Mouse (Mus musculus): ENCODE measurements around the gene Klhl18. TPM values are rescaled to one million over a fixed set of nuclear protein-coding genes. Genes with fewer than 3 reads are reported as not detected.

Gene Klhl18
- 7.1 TPM in 2 replicates for polyA plus RNA-seq (2014; fragmentation: Nextera tagmentation; extraction: Ambion mirVana)

- Histone ChIP-seq H3K9me3 (ENCODE audit: control insufficient read depth, low read length) (no peaks in the 10 kb centered on the region), H3K4me1 (replicated peaks; ENCODE audit: control insufficient read depth, insufficient read depth, low read length) (peaks cover 11% of the 10 kb centered on the region), H3K4me2 (peak within 1 kb of the TSS; percentile 90), H3K9ac (ENCODE audit: low read depth, low read length) (peak within 1 kb of the TSS; percentile 88), H3K36me3 (ENCODE audit: control insufficient read depth, insufficient read depth, low read length) (no peaks in the 10 kb centered on the region; the same call in 1 of the 2 replicates), H3K27ac (ENCODE audit: low read depth, low read length) (peak within 1 kb of the TSS; percentile 80), H3K4me3 (ENCODE audit: low read depth, low read length) (peak within 1 kb of the TSS; percentile 81), H3K27me3 (replicated peaks; ENCODE audit: control insufficient read depth, insufficient read depth, low read length) (peaks cover 7% of the 10 kb centered on the region; the same call in 1 of the 2 replicates)
- ATAC-seq (replicated peaks; ENCODE audit: low FRiP score) = peak; percentile 96
- WGBS = under 1% methylated on average over 53 of the region's 53 CpGs
- DNase-seq (ENCODE audit: low spot score) = peak; percentile 98
Measured at GRCm38 (mm10) chr9:110476124-110477091, at the start of gene Klhl18, which contains the start of gene Kif9. TSS of gene Klhl18 (minus strand) at chr9:110476694. TSS of gene Kif9 (plus strand) at chr9:110476958.

- WGBS = 42% methylated on average over 2 of the region's 2 CpGs
Measured at GRCm38 (mm10) chr9:110525737-110526136, 49.2 kb upstream of the Klhl18 start.

GRCm38 (mm10) chr9:110490913-110491312 is 14.4 kb upstream of the Klhl18 start:
- Histone ChIP-seq H3K27ac (ENCODE audit: low read depth, low read length) (no peak overlapping the region), H3K9ac (ENCODE audit: low read depth, low read length) (no peak overlapping the region), H3K9me3 (ENCODE audit: control insufficient read depth, low read length) (no peaks in the 10 kb centered on the region), H3K27me3 (replicated peaks; ENCODE audit: control insufficient read depth, insufficient read depth, low read length) (no peaks in the 10 kb centered on the region), H3K36me3 (ENCODE audit: control insufficient read depth, insufficient read depth, low read length) (no peaks in the 10 kb centered on the region), H3K4me2 (no peak overlapping the region), H3K4me3 (ENCODE audit: low read depth, low read length) (no peak overlapping the region), H3K4me1 (replicated peaks; ENCODE audit: control insufficient read depth, insufficient read depth, low read length) (no peaks in the 10 kb centered on the region)
- WGBS = 52% methylated on average over 5 of the region's 5 CpGs
- ATAC-seq (replicated peaks; ENCODE audit: low FRiP score) (no peak), DNase-seq (ENCODE audit: low spot score) (no peak)

More at GRCm38 (mm10) chr9:110525737-110526136, 49.2 kb upstream of the Klhl18 start:
- Histone ChIP-seq H3K27ac (ENCODE audit: low read depth, low read length) (no peak overlapping the region), H3K4me1 (replicated peaks; ENCODE audit: control insufficient read depth, insufficient read depth, low read length) (peaks cover 4% of the 10 kb centered on the region; the same call in 1 of the 2 replicates), H3K36me3 (ENCODE audit: control insufficient read depth, insufficient read depth, low read length) (no peaks in the 10 kb centered on the region), H3K27me3 (replicated peaks; ENCODE audit: control insufficient read depth, insufficient read depth, low read length) (no peaks in the 10 kb centered on the region), H3K9ac (ENCODE audit: low read depth, low read length) (no peak overlapping the region), H3K9me3 (ENCODE audit: control insufficient read depth, low read length) (no peaks in the 10 kb centered on the region), H3K4me2 (no peak overlapping the region), H3K4me3 (ENCODE audit: low read depth, low read length) (no peak overlapping the region)
- ATAC-seq (replicated peaks; ENCODE audit: low FRiP score) = no peak
- no peak for DNase-seq (ENCODE audit: low spot score)

DNA sequence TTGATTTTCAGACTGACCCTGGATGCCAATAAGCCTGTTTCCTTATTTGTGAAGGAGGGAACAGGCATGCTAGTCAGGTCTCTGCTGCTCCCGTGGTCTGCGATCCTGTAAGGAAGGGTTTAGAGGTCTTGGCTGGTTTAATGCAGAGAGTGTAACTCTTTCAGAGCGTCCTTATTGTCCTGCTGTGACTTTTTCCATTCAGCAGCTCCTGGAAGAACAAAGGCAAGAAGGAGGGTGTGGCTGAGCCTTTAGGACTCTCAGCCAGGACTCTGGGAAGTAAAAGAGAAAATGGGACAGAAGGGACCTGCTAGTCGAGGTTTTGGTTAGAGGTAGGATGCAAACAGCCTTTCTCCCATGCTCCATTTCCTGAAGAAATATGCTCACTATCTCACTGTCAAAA is 12.3 kb upstream of the Klhl18 start:
- H3K27ac ChIP-seq (ENCODE audit: low read depth, low read length) = no peak overlapping the region
- ATAC-seq (replicated peaks; ENCODE audit: low FRiP score) = no peak
- 61% methylated on average over 4 of the region's 4 CpGs for WGBS

GRCm38 (mm10) chr9:110478639-110479038 is 2.1 kb upstream of the Klhl18 start:
- no peaks in the 10 kb centered on the region for H3K36me3 ChIP-seq (ENCODE audit: control insufficient read depth, insufficient read depth, low read length)
- 68% methylated on average over 4 of the region's 4 CpGs for WGBS
- H3K4me2 ChIP-seq = no peak overlapping the region
- H3K27ac ChIP-seq (ENCODE audit: low read depth, low read length) = no peak overlapping the region
- H3K9ac ChIP-seq (ENCODE audit: low read depth, low read length) = no peak overlapping the region
- no peaks in the 10 kb centered on the region for H3K9me3 ChIP-seq (ENCODE audit: control insufficient read depth, low read length)
- H3K4me3 ChIP-seq (ENCODE audit: low read depth, low read length) = no peak overlapping the region
- H3K27me3 ChIP-seq (replicated peaks; ENCODE audit: control insufficient read depth, insufficient read depth, low read length) = peaks cover 7% of the 10 kb centered on the region; the same call in 1 of the 2 replicates
- DNase-seq (ENCODE audit: low spot score) = no peak
- ATAC-seq (replicated peaks; ENCODE audit: low FRiP score) = no peak
- H3K4me1 ChIP-seq (replicated peaks; ENCODE audit: control insufficient read depth, insufficient read depth, low read length) = peaks cover 11% of the 10 kb centered on the region

More for the DNA sequence above, 12.3 kb upstream of the Klhl18 start:
- Histone ChIP-seq H3K4me2 (no peak overlapping the region), H3K36me3 (ENCODE audit: control insufficient read depth, insufficient read depth, low read length) (no peaks in the 10 kb centered on the region), H3K4me1 (replicated peaks; ENCODE audit: control insufficient read depth, insufficient read depth, low read length) (no peaks in the 10 kb centered on the region), H3K9ac (ENCODE audit: low read depth, low read length) (no peak overlapping the region), H3K4me3 (ENCODE audit: low read depth, low read length) (no peak overlapping the region), H3K27me3 (replicated peaks; ENCODE audit: control insufficient read depth, insufficient read depth, low read length) (no peaks in the 10 kb centered on the region), H3K9me3 (ENCODE audit: control insufficient read depth, low read length) (no peaks in the 10 kb centered on the region)
- DNase-seq (ENCODE audit: low spot score) = no peak

DNA sequence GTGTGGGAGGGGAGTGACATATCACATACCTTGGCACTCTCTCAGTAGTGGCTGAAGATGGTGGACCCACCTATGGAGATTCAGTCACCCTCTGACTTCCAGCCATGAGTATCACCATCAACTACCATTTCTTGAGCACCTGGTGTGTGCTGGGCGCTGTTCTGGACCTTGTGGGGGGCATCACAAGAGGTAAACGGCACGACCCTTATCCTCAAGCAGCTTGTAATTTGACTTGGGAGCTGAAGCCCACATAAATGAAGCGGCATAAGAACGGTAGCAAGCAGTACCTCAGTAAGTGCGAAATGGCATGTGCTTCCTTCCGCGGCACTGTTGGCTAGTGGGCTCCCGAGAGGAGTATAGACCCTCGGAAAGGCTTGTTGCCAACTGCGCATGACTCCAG is 1.5 kb upstream of the Klhl18 start:
- no peak overlapping the region for H3K27ac ChIP-seq (ENCODE audit: low read depth, low read length)
- H3K4me3 ChIP-seq (ENCODE audit: low read depth, low read length) = no peak overlapping the region
- H3K4me1 ChIP-seq (replicated peaks; ENCODE audit: control insufficient read depth, insufficient read depth, low read length) = peaks cover 11% of the 10 kb centered on the region
- H3K9me3 ChIP-seq (ENCODE audit: control insufficient read depth, low read length) = no peaks in the 10 kb centered on the region
- DNase-seq (ENCODE audit: low spot score) = no peak
- peaks cover 7% of the 10 kb centered on the region; the same call in 1 of the 2 replicates for H3K27me3 ChIP-seq (replicated peaks; ENCODE audit: control insufficient read depth, insufficient read depth, low read length)
- no peak for ATAC-seq (replicated peaks; ENCODE audit: low FRiP score)
- no peak overlapping the region for H3K9ac ChIP-seq (ENCODE audit: low read depth, low read length)
- H3K4me2 ChIP-seq = peak overlapping the region; percentile 14
- no peaks in the 10 kb centered on the region; the same call in 1 of the 2 replicates for H3K36me3 ChIP-seq (ENCODE audit: control insufficient read depth, insufficient read depth, low read length)
- WGBS = 52% methylated on average over 11 of the region's 11 CpGs

DNA sequence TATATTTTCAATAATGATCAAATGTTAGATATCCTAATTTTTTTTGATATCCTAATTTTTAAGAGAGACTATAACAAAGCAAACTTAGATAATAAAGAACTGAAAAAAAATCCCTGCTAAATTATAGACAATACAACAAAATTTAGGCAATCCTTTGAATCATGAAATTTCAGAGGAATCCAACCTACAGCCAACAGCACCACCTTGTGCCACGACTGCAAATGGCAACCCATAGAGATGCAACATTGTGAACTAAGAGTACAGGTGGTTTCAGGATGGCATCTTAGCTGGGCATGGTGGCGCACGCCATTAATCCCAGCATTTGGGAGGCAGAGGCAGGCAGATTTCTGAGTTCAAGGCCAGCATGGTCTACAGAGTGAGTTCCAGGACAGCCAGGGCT is 10.3 kb downstream of the Klhl18 start:
- Histone ChIP-seq H3K4me1 (replicated peaks; ENCODE audit: control insufficient read depth, insufficient read depth, low read length) (peaks cover 3% of the 10 kb centered on the region; the same call in 1 of the 2 replicates), H3K4me2 (no peak overlapping the region), H3K9ac (ENCODE audit: low read depth, low read length) (no peak overlapping the region), H3K36me3 (ENCODE audit: control insufficient read depth, insufficient read depth, low read length) (no peaks in the 10 kb centered on the region), H3K27me3 (replicated peaks; ENCODE audit: control insufficient read depth, insufficient read depth, low read length) (no peaks in the 10 kb centered on the region), H3K27ac (ENCODE audit: low read depth, low read length) (no peak overlapping the region), H3K4me3 (ENCODE audit: low read depth, low read length) (no peak overlapping the region), H3K9me3 (ENCODE audit: control insufficient read depth, low read length) (no peaks in the 10 kb centered on the region)
- 77% methylated on average over 3 of the region's 3 CpGs for whole genome bisulfite sequencing
- ATAC-seq (replicated peaks; ENCODE audit: low FRiP score) (no peak), DNase-seq (ENCODE audit: low spot score) (no peak)

DNA sequence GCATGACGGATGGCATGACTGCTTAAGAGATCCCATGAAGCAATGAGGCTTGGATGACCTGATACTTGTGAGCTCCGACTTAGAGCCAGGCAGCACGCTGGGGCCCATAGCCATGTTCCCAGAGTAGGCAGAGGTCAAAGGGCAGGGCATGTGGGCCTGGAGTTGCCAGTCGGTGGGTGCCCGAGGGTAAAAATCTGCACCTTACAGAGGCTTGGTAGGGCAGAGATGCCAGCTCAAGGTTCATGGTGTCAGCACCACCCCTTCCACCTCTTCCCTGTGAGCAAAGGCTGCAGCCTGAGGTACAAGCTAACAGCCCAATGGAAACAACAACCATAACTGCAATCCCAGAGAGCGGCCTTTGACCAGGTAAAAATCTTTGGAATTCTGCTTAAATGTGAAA is 11.2 kb downstream of the Klhl18 start:
- H3K4me1 ChIP-seq (replicated peaks; ENCODE audit: control insufficient read depth, insufficient read depth, low read length) = peaks cover 3% of the 10 kb centered on the region; the same call in 1 of the 2 replicates
- H3K4me3 ChIP-seq (ENCODE audit: low read depth, low read length) = no peak overlapping the region
- H3K27ac ChIP-seq (ENCODE audit: low read depth, low read length) = no peak overlapping the region
- H3K27me3 ChIP-seq (replicated peaks; ENCODE audit: control insufficient read depth, insufficient read depth, low read length) = no peaks in the 10 kb centered on the region
- DNase-seq (ENCODE audit: low spot score) (no peak), ATAC-seq (replicated peaks; ENCODE audit: low FRiP score) (no peak)
- no peak overlapping the region for H3K4me2 ChIP-seq
- H3K9ac ChIP-seq (ENCODE audit: low read depth, low read length) = no peak overlapping the region
- H3K36me3 ChIP-seq (ENCODE audit: control insufficient read depth, insufficient read depth, low read length) = no peaks in the 10 kb centered on the region
- WGBS = 88% methylated on average over 6 of the region's 6 CpGs
- no peaks in the 10 kb centered on the region for H3K9me3 ChIP-seq (ENCODE audit: control insufficient read depth, low read length)

Data from liver, embryonic 11.5 days (tissue).